Mouse (Mus musculus) stomach, embryonic 16.5 days (tissue): ENCODE results near the gene Fli1. TPM values are rescaled to one million over a fixed set of nuclear protein-coding genes. Genes with fewer than 3 reads are reported as not detected.

Experiments used
- ATAC-seq: fragments of 200-750 bp; cut with Nextera tagmentation; 2 replicates; pipeline ENCODE4 v1.8.0; 2017; ENCODE audit warnings: moderate number of reproducible peaks, moderate TSS enrichment; ENCODE audit not compliant: insufficient read depth, low FRiP score
- H3K27ac ChIP-seq: fragments of 300-500 bp; sonication (generic); 2 replicates; pipeline ENCODE4 v1.5.1; 2014; ENCODE audit warnings: low read length
- H3K27me3 ChIP-seq: fragments of 300-500 bp; sonication (generic); 2 replicates; pipeline ENCODE4 v1.6.1; 2014; ENCODE audit warnings: low read length, control low read depth, mixed read lengths; ENCODE audit not compliant: control insufficient read depth, insufficient read depth
- H3K36me3 ChIP-seq: fragments of 300-500 bp; sonication (generic); 2 replicates; pipeline ENCODE4 v1.6.1; 2014; ENCODE audit warnings: low read length; ENCODE audit not compliant: control insufficient read depth, insufficient read depth
- H3K4me1 ChIP-seq: fragments of 300-500 bp; sonication (generic); 2 replicates; pipeline ENCODE4 v1.6.1; 2014; ENCODE audit warnings: low read length, control low read depth, mixed read lengths; ENCODE audit not compliant: control insufficient read depth, insufficient read depth
- H3K4me2 ChIP-seq: fragments of 300-500 bp; sonication (generic); 2 replicates; pipeline ENCODE4 v1.6.1; 2014; ENCODE audit warnings: low read depth, low read length, mixed read lengths
- H3K4me3 ChIP-seq: fragments of 300-500 bp; sonication (generic); replicated peaks from 2 replicates; pipeline ENCODE4 v1.5.1; 2014; ENCODE audit warnings: mild to moderate bottlenecking, low read length
- H3K9ac ChIP-seq: fragments of 300-500 bp; sonication (generic); 2 replicates; pipeline ENCODE4 v1.6.1; 2014; ENCODE audit warnings: low read length
- H3K9me3 ChIP-seq: fragments of 300-500 bp; sonication (generic); replicated peaks from 2 replicates; pipeline ENCODE4 v1.6.1; 2016; ENCODE audit warnings: low read length, control low read depth; ENCODE audit not compliant: control insufficient read depth
- WGBS: fragments of 180-500 bp; shearing (Covaris S2); extraction: QIAGEN DNeasy Blood & Tissue Kit; methylation state at CpG from one replicate; pipeline ENCODE4 v1.1.7; 2014; 5-methylcytosine and 5-hydroxymethylcytosine counted together
- polyA plus RNA-seq: library from polyadenylated mRNA; unstranded; fragments of >200 nt; fragmentation: Nextera tagmentation; extraction: Ambion mirVana; gene quantifications from 2 replicates; pipeline ENCODE4 v1.2.1, GENCODE M21; 2015

Fli1 gene
- polyA plus RNA-seq, 1 experiment from 2014 or later, result 12.8 TPM

DNA sequence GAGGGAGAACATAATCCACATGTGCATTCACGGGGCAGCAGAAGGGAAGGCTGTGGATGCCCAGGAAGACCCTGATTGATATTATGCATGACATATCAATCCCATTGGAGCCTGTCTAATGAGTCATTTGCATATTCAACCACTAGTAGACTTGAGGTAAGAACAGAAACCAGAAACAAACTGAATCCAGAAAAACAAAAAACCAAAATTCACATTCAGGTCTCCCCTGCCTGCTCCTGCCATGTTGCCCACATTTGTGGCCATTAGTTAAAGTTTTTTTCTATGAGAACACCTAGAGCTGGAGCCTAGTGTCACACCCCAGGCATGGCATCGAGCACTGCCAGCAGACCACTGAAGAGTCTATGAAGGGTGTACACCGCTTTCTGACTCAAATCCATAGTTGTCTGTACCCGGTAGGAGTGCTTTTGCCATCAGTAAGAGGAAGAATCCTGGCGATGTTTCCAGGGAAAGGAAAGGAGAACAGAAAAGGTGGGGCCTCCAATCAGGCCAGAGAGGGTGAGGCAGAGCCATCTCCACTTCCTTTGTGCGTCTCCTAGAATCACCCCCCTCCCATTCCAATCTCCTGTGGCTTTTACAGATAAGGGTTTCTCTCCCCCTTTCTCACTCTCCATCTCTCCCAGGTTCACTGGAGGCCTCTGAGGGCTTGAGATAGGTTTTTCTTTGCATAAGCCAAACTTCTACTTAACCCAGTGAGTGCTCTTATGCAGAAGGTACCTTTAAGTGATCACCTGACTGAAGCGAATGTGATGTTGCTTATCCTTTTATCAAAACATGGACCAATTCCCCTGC is 32.0 kb downstream of the Fli1 start:
- no peaks in the 10 kb centered on the region for H3K27me3 ChIP-seq
- no peak overlapping the region for H3K9ac ChIP-seq
- no peak overlapping the region for H3K27ac ChIP-seq
- no peak overlapping the region for H3K4me2 ChIP-seq
- no peaks in the 10 kb centered on the region for H3K9me3 ChIP-seq
- H3K4me3 ChIP-seq, result no peak overlapping the region
- H3K4me1 ChIP-seq, result no peaks in the 10 kb centered on the region; the same call in 1 of the 2 replicates
- no peaks in the 10 kb centered on the region for H3K36me3 ChIP-seq
- 78% methylated on average over 7 of the region's 7 CpGs for WGBS
- no peak for ATAC-seq

DNA sequence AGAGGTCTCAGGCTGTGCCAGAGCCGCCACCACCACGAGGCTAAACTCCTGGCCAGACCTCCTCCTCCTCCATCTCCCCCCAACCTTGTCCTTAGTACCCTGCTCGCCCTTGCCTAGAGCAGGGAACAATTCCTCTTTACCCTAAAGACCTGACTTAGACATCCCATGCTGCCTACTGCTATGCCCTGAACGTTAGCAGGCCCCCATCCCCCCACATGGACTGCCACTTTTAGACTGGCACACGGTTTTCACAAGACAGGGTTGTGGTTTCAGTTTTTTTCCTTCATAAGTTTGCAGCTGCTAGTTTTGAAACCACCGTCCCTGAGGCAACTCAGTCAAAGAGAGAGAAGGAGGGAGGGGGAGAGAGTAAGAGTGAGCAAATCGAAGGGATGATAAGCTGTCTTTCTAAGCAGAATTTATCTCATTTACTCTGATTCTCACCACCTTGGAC is 32.9 kb downstream of the Fli1 start:
- H3K9me3 ChIP-seq, result no peaks in the 10 kb centered on the region
- H3K4me2 ChIP-seq, result no peak overlapping the region
- WGBS, result 66% methylated on average over 7 of the region's 7 CpGs
- no peaks in the 10 kb centered on the region; the same call in 1 of the 2 replicates for H3K4me1 ChIP-seq
- no peak; the same call in 1 of the 2 replicates for ATAC-seq
- H3K27me3 ChIP-seq, result no peaks in the 10 kb centered on the region
- no peaks in the 10 kb centered on the region for H3K36me3 ChIP-seq
- no peak overlapping the region for H3K9ac ChIP-seq
- H3K27ac ChIP-seq, result no peak overlapping the region
- H3K4me3 ChIP-seq, result no peak overlapping the region

DNA sequence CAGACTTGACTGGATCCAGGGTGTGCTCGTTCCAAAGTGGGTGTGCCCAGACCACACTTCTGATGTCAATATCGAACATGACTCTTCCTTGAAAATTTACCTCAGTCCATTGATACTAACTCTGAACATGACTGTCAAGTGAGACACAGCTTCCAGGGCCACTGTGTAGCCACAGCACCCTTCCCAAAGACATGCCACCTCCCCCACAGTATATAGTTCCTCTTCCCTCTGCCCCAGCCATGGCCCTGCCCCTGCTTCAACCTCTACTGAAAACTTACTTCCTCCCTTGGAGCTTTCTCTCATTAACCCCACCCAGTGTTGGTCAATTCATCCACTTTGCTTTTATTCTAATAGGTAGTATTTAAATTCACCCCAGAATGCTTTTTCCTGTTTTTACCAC is 34.0 kb downstream of the Fli1 start:
- Histone ChIP-seq H3K36me3 (no peaks in the 10 kb centered on the region), H3K27me3 (no peaks in the 10 kb centered on the region), H3K27ac (no peak overlapping the region), H3K4me3 (no peak overlapping the region), H3K4me2 (no peak overlapping the region), H3K9ac (no peak overlapping the region), H3K9me3 (no peaks in the 10 kb centered on the region), H3K4me1 (no peaks in the 10 kb centered on the region; the same call in 1 of the 2 replicates)
- 68% methylated on average over 2 of the region's 2 CpGs for WGBS
- ATAC-seq, result no peak

DNA sequence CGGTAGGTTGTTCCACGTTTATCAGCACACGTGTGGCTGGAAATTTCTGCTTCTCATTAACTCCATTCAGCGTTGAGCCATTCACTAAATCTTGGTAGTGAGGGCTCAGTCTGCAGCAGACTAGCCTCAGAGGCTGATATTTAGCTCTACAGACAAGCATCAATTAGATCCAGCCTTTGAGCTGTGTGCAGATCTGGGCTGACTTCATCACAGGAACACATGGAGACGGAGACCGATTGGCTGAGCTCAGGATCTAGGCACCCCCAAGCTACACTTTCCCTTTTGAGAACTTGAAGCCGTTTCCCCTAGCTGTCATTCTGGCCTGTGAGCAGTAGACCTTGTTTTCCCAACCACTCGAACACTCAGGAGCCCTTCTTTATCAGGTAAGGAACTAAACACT is 34.5 kb downstream of the Fli1 start:
- Histone ChIP-seq H3K4me1 (peaks cover 2% of the 10 kb centered on the region; the same call in 1 of the 2 replicates), H3K4me2 (no peak overlapping the region), H3K27ac (0 out of 2 replicates have a peak overlapping the region, but pooled peaks have one; percentile 23), H3K9me3 (no peaks in the 10 kb centered on the region), H3K36me3 (no peaks in the 10 kb centered on the region), H3K9ac (no peak overlapping the region), H3K27me3 (no peaks in the 10 kb centered on the region), H3K4me3 (no peak overlapping the region)
- ATAC-seq, result no peak
- 72% methylated on average over 8 of the region's 8 CpGs for WGBS

DNA sequence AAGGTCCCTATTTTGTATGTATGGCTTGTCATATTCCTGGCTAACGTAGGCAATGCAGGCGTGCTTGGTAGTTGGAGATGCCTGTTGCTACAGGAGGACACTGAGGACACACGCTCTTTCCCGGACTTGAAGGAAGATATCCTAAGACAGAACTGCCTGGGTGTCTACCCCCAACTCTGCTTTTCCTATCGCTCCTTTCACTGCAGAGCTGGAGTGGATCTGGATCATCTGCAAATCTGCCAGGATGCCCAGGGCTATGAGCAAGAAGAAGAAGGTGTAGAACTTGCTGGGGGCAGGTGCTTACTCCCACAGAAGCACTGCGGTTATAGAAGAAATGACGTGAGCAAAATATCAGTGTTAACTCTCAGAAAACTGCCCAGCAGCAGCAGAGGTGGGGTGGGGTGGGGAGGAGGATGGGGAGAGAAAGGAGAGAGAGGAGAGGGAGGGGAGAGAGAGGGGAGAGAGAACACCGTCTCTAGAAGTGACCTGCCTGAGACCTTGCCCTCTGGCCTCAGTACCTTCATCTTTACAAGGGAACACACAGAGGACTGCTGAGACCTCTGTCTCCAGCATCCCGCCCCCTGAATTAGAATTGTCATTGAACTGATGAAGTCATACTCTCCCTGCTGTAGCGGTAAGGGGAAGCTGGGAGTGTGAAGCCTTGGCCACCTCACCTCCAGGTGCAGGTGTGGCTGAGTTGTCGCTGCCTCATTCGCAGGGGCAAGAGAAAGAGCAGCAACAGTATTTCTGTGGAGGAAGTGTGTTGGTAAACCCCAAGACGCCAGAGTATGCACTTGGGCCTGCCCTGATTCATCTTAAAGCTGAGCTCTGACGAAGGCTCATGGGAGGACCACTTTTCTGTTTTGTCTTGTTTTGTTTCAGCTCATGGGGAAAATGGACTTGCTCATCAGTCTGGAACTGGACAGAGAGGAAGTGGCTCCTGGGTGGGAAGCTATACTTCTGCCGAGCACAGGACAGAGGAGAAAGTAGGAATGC is 35.5 kb downstream of the Fli1 start:
- Histone ChIP-seq H3K4me3 (no peak overlapping the region), H3K27me3 (no peaks in the 10 kb centered on the region; the same call in 1 of the 2 replicates), H3K4me1 (peaks cover 2% of the 10 kb centered on the region; the same call in 1 of the 2 replicates), H3K9ac (no peak overlapping the region), H3K4me2 (no peak overlapping the region), H3K9me3 (no peaks in the 10 kb centered on the region), H3K27ac (peak overlapping the region; percentile 62; the same call in 1 of the 2 replicates), H3K36me3 (no peaks in the 10 kb centered on the region)
- no peak for ATAC-seq
- 60% methylated on average over 15 of the region's 15 CpGs for WGBS

DNA sequence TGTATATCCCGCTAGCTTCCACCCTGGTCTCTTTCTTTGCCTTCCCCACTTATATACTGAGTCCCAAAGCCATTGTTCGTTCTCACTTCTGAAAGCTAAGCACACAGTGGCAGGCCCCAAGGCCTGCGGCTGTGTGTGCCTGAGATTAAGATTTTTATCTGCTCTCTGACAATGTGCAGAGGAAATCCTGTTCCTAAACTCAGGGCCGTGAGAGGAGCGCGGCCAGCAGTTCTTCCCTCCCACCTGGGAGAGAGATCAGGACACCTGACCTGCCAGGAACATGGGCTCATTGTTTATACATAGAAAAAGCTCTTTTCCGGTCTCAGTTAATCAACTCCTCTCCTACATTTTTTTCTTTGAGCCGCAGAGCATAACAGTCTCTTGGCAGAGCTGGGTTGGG is 36.5 kb downstream of the Fli1 start:
- Histone ChIP-seq H3K36me3 (no peaks in the 10 kb centered on the region), H3K27ac (peak overlapping the region; percentile 62), H3K9me3 (no peaks in the 10 kb centered on the region), H3K27me3 (no peaks in the 10 kb centered on the region; the same call in 1 of the 2 replicates), H3K4me3 (no peak overlapping the region), H3K4me2 (no peak overlapping the region), H3K9ac (0 out of 2 replicates have a peak overlapping the region, but pooled peaks have one; percentile 9), H3K4me1 (peaks cover 2% of the 10 kb centered on the region; the same call in 1 of the 2 replicates)
- 0 out of 2 replicates have a peak, but pooled peaks have one; percentile 34 for ATAC-seq
- 22% methylated on average over 8 of the region's 8 CpGs for WGBS

DNA sequence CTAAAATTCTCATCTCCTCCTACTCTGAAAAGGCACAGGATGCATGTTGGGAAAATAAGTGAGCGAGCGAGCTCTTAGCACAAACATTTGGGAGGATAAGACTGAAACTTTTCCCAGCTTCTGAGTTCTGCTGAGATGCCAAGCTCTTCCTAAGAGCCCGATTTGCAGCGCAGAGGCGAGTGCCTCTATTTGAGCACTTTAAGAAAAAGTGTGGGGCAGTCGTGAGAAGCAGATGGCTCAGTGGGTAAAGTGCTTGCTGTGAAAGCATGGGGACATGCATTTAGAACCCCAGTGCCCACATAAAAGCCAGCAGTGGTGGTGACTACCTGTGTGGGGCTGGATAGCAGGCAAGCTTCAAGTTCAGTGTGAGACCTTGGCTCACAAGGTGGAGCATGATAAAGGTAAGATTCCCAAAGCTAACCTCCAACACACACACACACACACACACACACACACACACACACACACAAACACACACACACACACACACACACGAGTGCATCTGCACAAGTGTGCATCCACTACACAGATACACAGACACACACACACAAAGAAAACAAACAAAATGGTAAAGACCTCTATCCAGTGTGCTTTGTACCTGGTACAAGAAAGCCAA is 37.1 kb downstream of the Fli1 start:
- 77% methylated on average over 7 of the region's 7 CpGs for WGBS
- Histone ChIP-seq H3K9me3 (no peaks in the 10 kb centered on the region), H3K4me1 (peaks cover 2% of the 10 kb centered on the region; the same call in 1 of the 2 replicates), H3K9ac (no peak overlapping the region), H3K27me3 (no peaks in the 10 kb centered on the region; the same call in 1 of the 2 replicates), H3K4me3 (no peak overlapping the region), H3K36me3 (no peaks in the 10 kb centered on the region), H3K4me2 (no peak overlapping the region), H3K27ac (no peak overlapping the region; the same call in 1 of the 2 replicates)
- ATAC-seq, result no peak

DNA sequence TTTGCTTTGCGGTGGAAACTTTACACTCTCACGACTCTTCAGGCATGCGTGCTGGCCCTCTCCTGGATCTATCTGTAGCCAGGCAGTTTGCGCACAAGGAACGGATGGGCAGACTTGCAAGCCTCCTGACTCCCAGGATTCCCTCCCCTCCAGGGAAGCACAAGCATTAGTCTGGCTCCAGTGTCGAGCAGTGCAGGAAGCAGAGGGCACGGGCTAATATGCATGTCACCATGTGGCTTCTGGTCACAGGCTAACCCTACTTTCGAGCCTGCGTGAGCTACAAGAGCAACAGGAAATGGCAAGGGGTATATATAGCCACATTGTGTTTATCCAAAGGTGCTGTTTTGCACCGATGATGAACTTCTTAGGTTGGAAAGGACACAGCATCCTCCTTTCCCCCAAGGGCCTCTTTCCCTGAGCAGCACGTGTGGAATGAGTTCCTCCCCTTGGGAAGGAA is 38.6 kb downstream of the Fli1 start:
- Histone ChIP-seq H3K4me1 (peaks cover 2% of the 10 kb centered on the region; the same call in 1 of the 2 replicates), H3K27ac (peak overlapping the region; percentile 26; the same call in 1 of the 2 replicates), H3K4me3 (no peak overlapping the region), H3K36me3 (no peaks in the 10 kb centered on the region), H3K4me2 (no peak overlapping the region), H3K9ac (no peak overlapping the region), H3K9me3 (no peaks in the 10 kb centered on the region), H3K27me3 (no peaks in the 10 kb centered on the region; the same call in 1 of the 2 replicates)
- ATAC-seq, result no peak
- WGBS, result 52% methylated on average over 11 of the region's 11 CpGs
